Mouse (Mus musculus) testis, postnatal 10 days (tissue): ENCODE results near the gene Rnd2.
"Not testable (repeated sequence)": the region's sequence is repeated elsewhere in the genome, so short reads cannot be mapped to it uniquely, and the experiment has no call there.

ENCODE experiments used
- DNase-seq: peaks from one replicate; pipeline ENCODE4 v3.0.0; 2021; ENCODE audit warnings: low spot score

Gene Rnd2

DNA sequence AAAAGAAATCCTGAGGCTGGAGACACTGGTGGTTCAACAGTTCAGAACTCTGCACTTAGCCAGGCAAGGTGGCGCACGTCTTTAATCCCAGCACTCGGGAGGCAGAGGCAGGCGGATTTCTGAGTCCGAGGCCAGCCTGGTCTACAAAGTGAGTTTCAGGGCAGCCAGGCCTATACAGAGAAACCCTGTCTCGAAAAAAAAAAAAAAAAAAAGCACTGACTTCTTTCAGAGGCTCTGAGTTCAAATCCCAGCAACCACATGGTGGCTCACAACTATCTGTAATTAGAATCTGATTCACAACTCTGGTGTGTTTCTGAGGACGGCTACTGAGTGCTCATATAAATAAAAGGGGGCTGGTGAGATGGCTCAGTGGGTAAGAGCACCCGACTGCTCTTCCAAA lies 17.9 kb upstream of the Rnd2 start:
- DNase-seq: not testable (repeated sequence)

DNA sequence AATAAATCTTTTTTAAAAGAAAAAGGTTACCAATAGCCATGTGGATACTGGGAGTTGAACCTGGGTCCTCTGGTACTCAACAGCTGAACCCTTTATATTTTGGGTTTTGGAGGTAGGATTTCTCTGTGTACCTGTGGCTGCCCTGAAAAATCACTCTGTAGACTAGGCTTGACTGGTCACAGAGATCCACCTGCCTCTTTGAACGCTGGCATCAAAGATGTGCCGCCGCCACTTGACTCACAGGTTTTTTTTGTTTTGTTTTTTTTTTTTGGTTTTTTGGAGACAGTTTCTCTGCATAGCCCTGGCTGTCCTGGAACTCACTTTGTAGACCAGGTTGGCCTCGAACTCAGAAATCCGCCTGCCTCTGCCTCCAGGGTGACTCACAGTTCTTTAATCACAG lies 17.0 kb upstream of the Rnd2 start:
- no peak for DNase-seq

DNA sequence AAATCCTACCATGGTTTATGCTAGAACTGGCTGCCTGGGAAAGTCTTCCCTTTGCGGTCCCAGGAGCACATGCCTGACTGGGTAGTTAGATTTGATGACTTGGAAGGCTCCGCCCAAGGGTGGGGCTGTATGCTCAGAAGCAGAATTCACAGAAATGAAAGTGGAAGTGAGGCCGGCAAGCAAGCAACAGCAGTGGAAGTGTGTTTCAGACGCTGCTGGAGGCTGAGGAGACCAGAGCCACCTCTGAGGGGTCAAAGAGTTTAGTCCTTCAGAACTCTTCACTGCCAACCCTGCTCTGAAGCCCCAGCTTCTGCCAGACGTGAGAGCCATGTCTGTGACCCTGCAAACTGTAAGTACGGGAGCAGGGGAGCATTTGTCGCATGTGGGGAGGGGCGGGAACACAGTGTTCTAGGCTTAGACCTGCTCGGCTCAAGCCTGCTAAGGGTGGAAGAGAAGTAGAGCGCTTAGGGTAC lies 16.5 kb upstream of the Rnd2 start, which contains the start of gene Ifi35:
Ifi35 (plus strand) TSS at position 134 of the 473 bp plus-strand sequence.
- peak; percentile 78 for DNase-seq

DNA sequence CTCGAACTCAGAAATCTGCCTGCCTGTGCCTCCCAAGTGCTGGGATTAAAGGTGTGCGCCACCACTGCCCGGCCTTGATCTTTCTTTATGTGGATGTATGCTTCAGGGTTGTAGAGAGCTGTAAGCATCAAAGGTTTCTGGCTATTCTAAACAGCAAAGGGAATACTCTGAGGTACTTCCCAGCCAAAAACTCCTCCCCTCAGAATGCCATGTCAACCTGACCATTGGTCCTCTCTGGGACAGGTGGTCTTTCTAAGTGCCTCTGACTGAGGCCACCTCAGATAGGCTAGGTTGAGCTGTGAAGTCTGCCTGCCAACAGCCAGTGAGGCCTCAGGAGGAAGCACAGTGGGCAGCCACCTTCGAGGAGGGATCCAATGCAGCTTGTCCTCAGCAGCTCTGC lies 15.9 kb upstream of the Rnd2 start:
- no peak for DNase-seq

DNA sequence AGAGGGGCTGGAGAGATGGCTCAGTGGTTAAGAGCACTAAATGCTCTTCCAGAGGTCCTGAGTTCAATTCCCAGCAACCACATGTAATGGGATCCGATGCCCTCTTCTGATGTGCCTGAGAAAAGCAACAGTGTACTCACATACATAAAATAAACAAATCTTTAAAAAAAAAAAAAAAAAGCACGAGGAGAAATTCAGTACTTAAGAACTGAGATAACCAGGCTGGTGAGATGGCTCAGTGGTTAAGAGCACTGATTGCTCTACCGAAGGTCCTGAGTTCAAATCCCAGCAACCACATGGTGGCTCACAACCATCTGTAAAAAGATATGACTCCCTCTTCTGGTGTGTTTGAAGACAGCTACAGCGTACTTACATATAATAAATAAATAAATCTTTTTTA lies 15.2 kb upstream of the Rnd2 start:
- not testable (repeated sequence) for DNase-seq

DNA sequence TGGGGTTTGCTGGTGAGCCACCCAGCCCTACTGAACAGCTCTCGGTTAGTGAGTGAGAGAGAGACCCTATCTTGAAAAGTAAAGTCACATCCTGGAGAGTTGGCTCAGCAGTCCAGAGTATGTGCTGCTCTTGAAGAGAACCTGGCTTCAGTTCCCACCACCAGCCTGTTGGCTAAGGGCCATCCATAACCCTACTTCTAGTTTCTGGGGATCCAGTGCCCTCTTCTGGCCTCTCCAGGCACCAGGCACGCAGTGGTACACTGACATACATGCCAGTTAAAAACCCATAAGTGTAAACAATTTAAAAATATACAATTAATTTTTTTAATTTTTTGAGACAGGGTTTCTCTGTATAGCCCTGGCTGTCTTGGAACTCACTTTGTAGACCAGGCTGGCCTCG lies 14.4 kb upstream of the Rnd2 start:
- no peak for DNase-seq

DNA sequence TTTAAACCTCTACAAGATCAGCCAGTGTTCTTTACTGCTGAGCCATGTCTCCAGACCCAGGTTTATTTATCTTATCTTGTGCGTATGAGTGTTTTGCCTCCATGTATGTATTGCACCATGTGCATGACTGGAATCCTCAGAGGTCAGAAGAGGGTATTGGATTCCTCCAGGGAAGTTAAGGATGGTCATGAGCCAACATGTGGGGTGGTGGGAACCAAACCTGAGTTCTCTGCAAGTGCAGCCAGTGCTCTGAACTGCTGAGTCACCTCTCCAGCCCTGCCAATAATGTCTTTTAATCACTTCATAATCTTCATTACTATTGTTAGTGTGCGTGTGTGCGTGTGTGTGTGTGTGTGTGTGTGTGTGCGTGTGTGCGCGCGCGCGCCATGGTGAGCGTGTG lies 13.3 kb upstream of the Rnd2 start:
- DNase-seq: no peak

DNA sequence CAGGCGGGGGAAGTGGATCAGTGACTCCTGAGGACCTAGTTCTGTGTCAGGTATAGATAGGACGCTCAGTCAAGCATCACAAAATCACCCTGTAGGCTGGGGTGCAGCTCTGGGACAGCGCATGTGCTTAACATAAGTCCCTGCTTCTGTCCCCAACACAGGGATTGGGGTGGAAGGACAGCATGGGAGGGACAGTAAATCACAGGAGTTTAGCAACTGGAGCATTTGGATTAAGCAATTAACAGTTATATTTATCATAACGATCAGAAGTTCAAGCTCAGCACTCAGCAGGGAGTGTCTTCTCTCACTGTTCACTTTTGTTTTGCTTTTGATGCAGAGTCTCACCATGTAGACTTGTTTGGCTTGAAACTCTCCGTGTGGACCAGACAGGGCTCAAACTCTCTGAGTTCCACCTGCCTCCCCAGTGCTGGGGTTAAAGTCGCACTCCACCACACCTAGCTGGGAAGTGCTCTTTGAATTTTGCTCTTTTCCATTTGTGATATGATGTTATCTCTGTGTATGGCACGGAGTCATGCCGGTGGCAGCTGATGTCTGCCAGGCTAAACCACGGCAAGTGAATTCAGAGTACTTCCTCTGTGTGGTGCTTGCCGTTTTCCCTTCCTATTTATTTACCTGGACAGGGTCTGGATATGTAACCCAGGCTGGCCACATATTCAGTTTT lies 12.6 kb upstream of the Rnd2 start:
- no peak for DNase-seq

DNA sequence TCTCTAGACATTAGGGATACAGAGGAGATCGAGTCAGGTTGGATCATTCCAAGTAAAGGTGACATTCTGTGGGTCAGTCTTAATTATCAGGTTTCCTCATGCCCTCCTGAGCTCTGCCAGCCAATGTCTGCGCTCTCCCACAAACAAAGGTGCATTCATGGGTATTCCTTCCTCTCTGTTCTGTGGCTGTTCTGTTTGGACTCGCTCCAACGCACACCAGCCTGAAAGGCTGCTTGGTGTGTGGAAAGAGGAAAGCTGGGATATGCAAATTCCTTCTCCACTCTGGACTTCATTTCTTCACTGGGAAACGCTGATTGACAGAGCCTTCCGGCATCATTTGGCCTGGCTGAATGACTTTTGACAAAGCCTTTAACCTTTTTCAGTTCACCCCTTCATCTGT lies 10.1 kb upstream of the Rnd2 start:
- DNase-seq: no peak

DNA sequence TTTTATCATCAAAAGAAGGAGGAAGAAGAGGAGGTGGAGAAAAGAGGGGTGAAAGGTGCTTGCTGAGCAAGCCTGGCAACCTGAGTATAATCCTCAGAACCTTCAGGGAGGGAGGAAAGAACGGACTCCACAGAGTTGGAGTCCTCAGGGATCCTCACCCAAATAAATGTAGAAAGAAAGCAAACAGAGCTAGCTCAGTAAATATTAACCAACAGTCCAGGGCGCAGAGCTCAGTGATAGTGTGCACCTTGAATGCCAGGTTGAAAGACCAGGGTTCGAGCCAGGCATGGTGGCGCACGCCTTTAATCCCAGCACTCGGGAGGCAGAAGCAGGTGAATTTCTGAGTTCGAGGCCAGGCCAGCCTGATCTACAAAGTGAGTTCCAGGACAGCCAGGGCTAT lies 9.2 kb upstream of the Rnd2 start:
- no peak for DNase-seq

DNA sequence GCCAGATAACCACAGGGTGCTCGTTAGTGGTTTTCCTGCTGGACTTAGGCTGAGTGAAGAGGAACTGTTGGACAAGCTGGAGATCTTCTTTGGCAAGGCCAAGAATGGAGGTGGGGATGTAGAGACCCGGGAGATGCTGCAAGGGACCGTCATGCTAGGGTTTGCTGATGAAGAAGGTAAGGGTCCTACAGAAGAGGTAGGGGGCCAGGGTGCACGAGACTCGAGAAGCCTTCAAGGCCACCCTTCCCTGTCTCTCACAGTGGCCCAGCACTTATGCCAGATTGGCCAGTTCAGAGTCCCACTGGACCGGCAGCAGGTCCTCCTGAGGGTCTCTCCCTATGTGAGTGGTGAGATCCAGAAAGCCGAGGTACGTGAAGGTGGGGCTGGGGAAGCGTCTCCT lies 7.2 kb upstream of the Rnd2 start:
- DNase-seq: no peak

DNA sequence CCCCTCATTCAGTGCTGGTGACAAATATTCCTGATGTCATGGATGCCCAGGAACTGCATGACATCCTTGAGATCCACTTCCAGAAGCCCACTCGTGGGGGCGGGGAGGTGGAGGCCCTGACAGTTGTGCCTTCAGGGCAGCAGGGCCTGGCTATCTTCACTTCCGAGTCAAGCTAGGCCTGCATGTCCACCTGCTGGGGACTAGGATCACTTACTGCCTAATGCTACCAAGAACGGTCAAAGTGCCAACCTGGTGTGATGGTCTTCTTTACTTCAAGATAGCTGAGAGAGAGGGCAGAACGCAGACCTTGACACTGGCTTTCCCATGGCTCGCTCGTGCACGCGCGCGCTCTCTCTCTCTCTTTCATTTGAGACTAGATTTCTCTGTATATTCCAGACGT lies 6.6 kb upstream of the Rnd2 start:
- DNase-seq: no peak

DNA sequence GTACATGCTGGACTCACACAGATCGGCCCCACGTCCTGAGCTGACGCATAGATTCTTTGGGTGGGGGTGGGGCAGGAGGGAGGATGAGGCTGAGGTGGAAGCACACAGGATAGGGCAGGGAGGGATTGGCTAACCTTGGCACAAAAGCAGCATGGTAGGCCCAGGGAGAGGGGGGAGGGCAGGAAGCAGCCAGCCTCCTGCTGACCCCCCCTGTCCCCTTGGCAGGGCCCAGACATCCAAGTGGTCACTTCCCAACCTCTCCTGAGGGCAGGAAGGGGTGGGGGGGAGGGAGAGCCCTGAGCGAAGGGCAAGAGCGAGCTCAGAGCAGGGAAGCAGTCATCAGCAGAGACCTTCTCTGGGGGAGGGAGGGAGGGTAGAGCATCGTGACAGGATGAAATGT lies 5.1 kb upstream of the Rnd2 start:
- DNase-seq: no peak

DNA sequence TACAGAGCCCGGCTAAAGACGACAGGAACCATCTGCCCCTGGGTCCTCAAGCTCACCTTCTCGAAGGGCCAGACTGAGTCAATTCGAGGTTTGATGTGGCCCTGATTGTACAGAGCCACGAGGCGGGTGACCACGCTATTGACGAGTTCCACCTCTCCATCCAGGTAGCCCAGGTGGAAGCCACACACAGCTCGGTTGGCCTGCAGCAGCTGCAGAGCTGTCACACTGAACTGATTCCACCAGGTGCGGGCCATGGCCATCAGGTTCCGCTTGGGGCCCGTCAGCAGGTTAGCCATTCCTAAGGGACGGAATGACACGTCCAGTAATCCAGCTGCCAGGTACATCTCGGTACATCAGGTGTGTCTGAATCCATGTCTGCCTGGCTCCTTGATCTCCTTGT lies 4.5 kb upstream of the Rnd2 start:
- DNase-seq: no peak

DNA sequence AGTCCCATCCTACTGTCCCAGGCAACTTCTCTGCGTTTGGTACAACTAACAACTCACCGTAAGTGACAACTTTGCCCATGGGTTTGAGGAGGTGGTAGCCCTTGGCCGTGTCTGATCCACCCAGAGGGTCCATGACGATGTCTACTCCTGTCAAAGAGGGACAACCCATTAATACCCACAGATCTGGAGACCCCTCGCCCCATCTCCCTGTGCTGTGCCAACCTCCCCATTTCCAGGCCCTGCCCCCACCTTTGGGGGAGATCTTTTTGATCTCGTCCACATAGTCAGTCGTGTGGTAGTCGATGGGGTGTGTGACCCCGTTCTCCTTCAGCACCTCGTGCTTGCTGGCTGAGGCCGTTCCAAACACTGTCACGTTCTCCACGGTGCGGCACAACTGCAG lies 2.7 kb upstream of the Rnd2 start:
- DNase-seq: no peak

DNA sequence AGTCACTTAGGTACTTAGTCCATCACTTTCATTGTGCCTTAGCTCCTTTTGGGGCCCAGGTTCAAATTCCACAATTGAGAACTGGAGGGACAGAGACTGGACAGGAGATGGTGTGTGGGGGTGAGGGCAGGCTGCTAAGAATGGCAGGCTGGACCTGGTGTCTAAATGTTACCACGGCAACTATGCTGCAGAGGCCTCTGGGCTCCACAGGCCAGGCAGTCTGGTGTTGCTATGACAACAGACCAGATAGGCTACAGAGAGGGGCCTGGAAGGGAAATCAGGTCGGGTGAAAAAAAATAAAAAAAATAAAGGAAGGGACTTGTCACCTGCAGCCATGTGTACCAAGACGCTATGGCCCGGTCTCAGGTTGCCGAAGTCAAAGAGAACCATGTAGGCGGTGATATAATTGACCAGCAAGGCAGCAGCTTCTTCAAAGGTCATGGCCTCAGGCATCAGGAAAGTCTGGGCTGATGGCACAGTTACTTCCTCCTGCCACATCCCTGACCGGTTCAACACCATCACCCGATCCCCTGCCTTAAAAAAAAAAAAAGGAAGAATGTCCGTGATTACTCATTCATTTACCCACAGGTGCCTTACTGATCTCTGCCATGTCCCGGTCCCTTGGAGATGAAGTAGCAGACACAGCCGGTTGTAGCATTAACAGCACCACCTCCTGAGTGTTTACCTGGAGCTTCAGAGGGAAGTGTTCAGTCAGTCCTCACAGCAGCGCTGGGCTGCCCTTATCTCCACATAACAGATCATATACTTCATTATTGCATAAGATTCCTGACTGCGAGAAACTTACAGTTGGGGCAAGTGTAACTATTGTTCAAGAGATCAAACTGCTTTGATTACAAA lies 2.0 kb upstream of the Rnd2 start:
- DNase-seq: no peak

DNA sequence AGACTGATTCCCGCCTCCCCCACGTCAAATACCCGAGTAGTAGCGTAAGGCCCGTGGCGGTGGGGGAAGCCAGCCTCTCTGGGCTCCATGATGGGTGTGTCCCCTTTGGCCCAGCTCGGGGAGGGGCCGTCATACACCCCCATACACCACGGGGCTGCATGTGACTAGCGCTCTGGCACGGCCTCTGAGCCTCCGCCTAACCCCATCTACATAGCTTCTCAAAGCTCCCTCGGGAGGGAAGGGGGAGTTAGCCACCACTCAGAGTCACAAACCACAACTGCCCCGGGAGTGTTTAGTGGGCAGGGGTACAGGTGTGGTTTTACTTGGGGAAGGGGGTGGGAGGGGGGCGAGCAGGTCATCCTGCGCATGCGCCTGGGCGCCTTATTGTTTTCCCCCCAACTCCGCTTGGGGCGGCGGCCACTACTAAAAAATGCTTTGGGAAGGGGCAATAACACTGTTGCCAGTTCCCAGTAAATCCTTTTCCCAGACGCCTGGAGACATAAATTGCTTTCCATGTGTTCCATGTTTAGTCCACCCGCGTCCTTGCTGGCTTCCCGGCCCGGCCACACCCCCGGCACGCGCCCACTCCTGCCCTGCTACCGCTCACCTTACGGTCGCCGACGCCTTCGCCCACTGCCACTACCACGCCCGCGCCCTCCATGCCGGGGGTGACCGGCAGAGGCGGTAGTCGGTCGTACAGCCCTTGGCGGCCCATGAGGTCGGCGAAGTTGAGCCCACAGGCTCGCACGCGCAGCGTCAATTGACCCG lies 486 bp downstream of the Rnd2 start:
- peak; percentile 77 for DNase-seq

DNA sequence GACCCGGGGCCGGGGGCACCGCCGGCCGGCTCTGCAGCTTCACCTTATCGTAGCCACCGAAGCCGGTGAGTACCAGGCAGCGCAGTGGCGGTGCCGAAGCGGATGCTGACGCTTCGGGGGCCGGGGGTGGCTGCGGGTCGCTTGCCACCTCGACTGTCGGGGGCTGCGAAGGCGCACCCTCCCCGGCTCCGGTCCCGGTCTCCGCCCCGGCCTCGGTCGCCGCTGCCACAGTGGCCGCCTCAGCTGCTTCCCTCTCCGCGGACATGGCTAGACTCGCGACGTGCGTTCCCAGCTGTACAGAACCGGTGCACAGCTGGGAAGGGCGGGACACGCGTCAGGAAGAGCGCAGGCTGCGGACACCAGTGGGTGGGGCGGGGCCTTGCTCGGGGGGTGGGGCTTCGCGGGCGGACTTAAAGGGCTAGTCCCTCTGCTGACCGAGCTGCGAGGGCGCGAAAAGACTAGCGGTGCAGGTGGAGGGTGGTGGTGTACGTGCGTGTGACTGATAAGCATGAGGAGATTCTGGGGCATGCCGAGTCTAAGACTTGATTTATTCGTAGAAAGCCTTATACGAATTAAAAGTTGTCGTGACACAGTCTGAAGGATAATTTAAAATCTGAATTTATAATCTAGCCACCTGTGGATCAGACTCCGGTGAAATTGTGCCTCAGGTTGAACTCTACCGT lies 1.2 kb downstream of the Rnd2 start, which contains the start of gene Vat1:
Vat1 (minus strand) TSS at position 362 of the 683 bp plus-strand sequence.
- DNase-seq: peak; percentile 86

DNA sequence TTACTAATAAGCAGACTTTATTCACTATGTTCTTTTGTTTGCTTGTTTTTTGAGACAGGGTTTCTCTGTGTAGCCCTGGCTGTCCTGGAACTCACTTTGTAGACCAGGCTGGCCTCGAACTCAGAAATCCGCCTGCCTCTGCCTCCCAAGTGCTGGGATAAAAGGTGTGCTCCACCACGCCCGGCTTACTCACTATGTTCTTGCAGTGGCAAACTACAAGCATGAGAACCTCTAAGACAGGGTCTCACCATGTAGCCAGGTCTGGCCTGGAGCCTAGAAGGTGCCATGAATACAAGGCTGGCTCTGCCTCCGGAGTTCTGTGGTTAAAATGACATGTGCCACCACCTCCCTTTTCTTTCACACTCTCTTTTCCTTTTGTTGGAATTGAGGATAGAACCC lies 1.8 kb downstream of the Rnd2 start:
- not testable (repeated sequence) for DNase-seq

DNA sequence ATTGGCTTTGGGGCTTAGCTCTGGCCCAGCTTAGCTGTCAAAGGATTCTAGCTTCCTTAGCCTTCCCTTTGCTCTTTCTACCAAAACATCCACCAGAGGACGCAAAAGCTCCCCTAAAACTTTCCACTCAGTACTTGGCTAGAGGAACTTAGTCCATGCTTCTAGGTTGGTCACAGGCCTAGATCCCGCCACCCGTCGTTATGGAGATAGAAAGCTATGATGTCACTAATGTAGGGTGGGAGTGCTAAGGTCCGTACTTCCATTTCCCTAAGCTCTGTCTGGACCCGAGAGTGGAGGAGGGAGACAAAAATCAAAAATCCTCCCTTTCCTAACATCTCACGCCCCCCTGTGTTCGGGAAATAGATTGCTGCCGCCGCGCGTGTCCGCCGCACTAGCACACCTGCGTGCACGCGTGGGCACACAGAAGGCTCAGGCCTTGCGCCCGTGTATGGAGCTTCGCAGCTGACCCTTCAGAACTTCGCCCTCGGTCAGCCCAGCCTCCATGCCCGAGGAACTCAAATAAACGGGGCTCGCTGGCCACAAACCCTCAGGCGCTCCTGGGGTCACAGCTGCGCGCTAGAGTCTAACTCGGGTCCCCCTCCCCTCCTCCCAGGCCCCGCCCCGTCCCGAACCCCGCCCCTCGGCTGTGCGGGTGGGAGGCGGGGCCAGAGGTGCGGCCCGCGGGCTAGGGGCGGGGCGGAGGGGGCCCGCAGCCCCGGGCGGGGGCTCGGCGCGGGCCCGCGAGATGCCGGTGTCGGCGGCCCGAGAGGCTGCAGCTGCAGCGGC lies 2.9 kb downstream of the Rnd2 start:
- DNase-seq: peak; percentile 88

DNA sequence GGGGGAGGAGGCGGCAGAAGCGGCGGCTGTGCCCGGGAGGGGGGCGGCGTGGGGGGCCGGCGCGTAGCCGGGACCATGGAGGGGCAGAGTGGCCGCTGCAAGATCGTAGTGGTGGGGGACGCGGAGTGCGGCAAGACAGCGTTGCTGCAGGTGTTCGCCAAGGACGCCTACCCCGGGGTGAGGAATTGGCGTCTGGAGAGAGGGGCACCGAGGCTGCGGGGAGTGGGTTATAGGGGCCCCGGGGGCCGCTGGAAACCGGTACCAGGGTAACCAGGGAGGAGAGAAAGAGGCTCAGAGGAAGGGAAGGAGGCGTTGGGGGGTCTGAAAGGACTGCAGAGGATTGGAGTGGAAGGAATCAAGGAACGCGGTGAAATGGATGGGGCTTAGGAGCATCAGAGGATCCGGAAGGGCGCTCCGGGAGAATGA lies 3.5 kb downstream of the Rnd2 start:
- DNase-seq: no peak
